Mouse (Mus musculus) WW6 (cell line): ENCODE measurements around the gene Kcnq4.

Experiments
- DNase-seq: peaks from one replicate; pipeline ENCODE4 v3.0.0-alpha.2; 2013; ENCODE audit warnings: low read depth, low spot score

Gene Kcnq4

GRCm38 (mm10) chr4:120725516-120726090, 22.8 kb downstream of the Kcnq4 start:
- DNase-seq: no peak

GRCm38 (mm10) chr4:120721574-120721973, 26.8 kb downstream of the Kcnq4 start:
- DNase-seq: no peak

GRCm38 (mm10) chr4:120719152-120719551, 29.3 kb downstream of the Kcnq4 start:
- DNase-seq: no peak

- DNase-seq: no peak
Measured at GRCm38 (mm10) chr4:120717591-120717990, 30.8 kb downstream of the Kcnq4 start.

GRCm38 (mm10) chr4:120716765-120717164, 31.6 kb downstream of the Kcnq4 start:
- no peak for DNase-seq

- DNase-seq: peak; percentile 62
Measured at GRCm38 (mm10) chr4:120716141-120716571, 32.3 kb downstream of the Kcnq4 start.

- no peak for DNase-seq
Measured at GRCm38 (mm10) chr4:120713856-120714497, 34.4 kb downstream of the Kcnq4 start.

- no peak for DNase-seq
Measured at GRCm38 (mm10) chr4:120713021-120713420, 35.4 kb downstream of the Kcnq4 start.

GRCm38 (mm10) chr4:120712236-120712635, 36.2 kb downstream of the Kcnq4 start:
- no peak for DNase-seq

GRCm38 (mm10) chr4:120702511-120702910, 45.9 kb downstream of the Kcnq4 start:
- no peak for DNase-seq

GRCm38 (mm10) chr4:120702056-120702455, 46.4 kb downstream of the Kcnq4 start:
- DNase-seq: no peak

- DNase-seq: no peak
Measured at GRCm38 (mm10) chr4:120701180-120701579, 47.2 kb downstream of the Kcnq4 start.

- DNase-seq: no peak
Measured at GRCm38 (mm10) chr4:120697799-120698484, 50.5 kb downstream of the Kcnq4 start.

GRCm38 (mm10) chr4:120697353-120697752, 51.1 kb downstream of the Kcnq4 start:
- no peak for DNase-seq

- DNase-seq: peak; percentile 42
Measured at GRCm38 (mm10) chr4:120692717-120693116, 55.7 kb downstream of the Kcnq4 start.

GRCm38 (mm10) chr4:120689317-120689716, 59.1 kb downstream of the Kcnq4 start:
- no peak for DNase-seq

GRCm38 (mm10) chr4:120687282-120687681, 61.1 kb downstream of the Kcnq4 start:
- DNase-seq: no peak

- DNase-seq: no peak
Measured at GRCm38 (mm10) chr4:120683278-120683997, 65.0 kb downstream of the Kcnq4 start.

GRCm38 (mm10) chr4:120682168-120682567, 66.2 kb downstream of the Kcnq4 start:
- DNase-seq: peak; percentile 61

- DNase-seq: no peak
Measured at GRCm38 (mm10) chr4:120680953-120681352, 67.5 kb downstream of the Kcnq4 start.

GRCm38 (mm10) chr4:120675640-120676039, 72.8 kb downstream of the Kcnq4 start:
- no peak for DNase-seq

GRCm38 (mm10) chr4:120674775-120675451, 73.5 kb downstream of the Kcnq4 start:
- no peak for DNase-seq
